Mouse (Mus musculus) forebrain, embryonic 13.5 days (tissue): Measurements from ENCODE around the gene Suz12. TPM values are rescaled to one million over a fixed set of nuclear protein-coding genes. Genes with fewer than 3 reads are reported as not detected.
A peak's percentile ranks its signal among the peaks of the same experiment; 100 is the strongest.
"Not testable (repeated sequence)": the region's sequence is repeated elsewhere in the genome, so short reads cannot be mapped to it uniquely, and the experiment has no call there.

Experiments
- ATAC-seq: fragments of 200-750 bp; cut with Nextera tagmentation; 2 replicates; pipeline ENCODE4 v1.8.0; 2017
- H3K27ac ChIP-seq: fragments of 300-500 bp; sonication (generic); 2 replicates; pipeline ENCODE4 v1.5.1; 2015; ENCODE audit warnings: inconsistent platforms, mild to moderate bottlenecking, moderate library complexity
- H3K27me3 ChIP-seq: fragments of 300-500 bp; sonication (generic); 2 replicates; pipeline ENCODE4 v1.6.1; 2015; ENCODE audit warnings: mild to moderate bottlenecking, inconsistent platforms
- H3K36me3 ChIP-seq: fragments of 300-500 bp; sonication (generic); 2 replicates; pipeline ENCODE4 v1.6.1; 2015; ENCODE audit warnings: mild to moderate bottlenecking, inconsistent platforms; ENCODE audit not compliant: poor library complexity, severe bottlenecking
- H3K4me1 ChIP-seq: fragments of 300-500 bp; sonication (generic); 2 replicates; pipeline ENCODE4 v1.6.1; 2015; ENCODE audit warnings: inconsistent platforms
- H3K4me2 ChIP-seq: fragments of 300-500 bp; sonication (generic); 2 replicates; pipeline ENCODE4 v1.6.1; 2015; ENCODE audit warnings: inconsistent platforms, mild to moderate bottlenecking, moderate library complexity
- H3K4me3 ChIP-seq: fragments of 300-500 bp; sonication (generic); 2 replicates; pipeline ENCODE4 v1.5.1; 2015; ENCODE audit warnings: mild to moderate bottlenecking, inconsistent platforms
- H3K9ac ChIP-seq: fragments of 300-500 bp; sonication (generic); 2 replicates; pipeline ENCODE4 v1.6.1; 2015; ENCODE audit warnings: mild to moderate bottlenecking, inconsistent platforms
- H3K9me3 ChIP-seq: fragments of 300-500 bp; sonication (generic); replicated peaks from 2 replicates; pipeline ENCODE4 v1.6.1; 2016; ENCODE audit warnings: inconsistent platforms
- WGBS: fragments of 180-500 bp; shearing (Covaris S2); methylation state at CpG from one replicate; pipeline ENCODE4 v1.1.7; 2015; 5-methylcytosine and 5-hydroxymethylcytosine counted together
- polyA plus RNA-seq: library from polyadenylated mRNA; unstranded; fragments of >200 nt; fragmentation: Nextera tagmentation; extraction: Ambion mirVana; gene quantifications from 2 replicates; pipeline ENCODE4 v1.2.1, GENCODE M21; 2015

Gene Suz12
- polyA plus RNA-seq, 1 experiment from 2014 or later, result 33.3 TPM

GRCm38 (mm10) chr11:80054659-80055058 is 61.8 kb downstream of the Suz12 start:
- Histone ChIP-seq H3K4me2 (no peak overlapping the region), H3K36me3 (peaks cover 48% of the 10 kb centered on the region), H3K9ac (no peak overlapping the region), H3K4me3 (no peak overlapping the region), H3K9me3 (no peaks in the 10 kb centered on the region), H3K4me1 (no peaks in the 10 kb centered on the region), H3K27ac (no peak overlapping the region), H3K27me3 (no peaks in the 10 kb centered on the region)
- 78% methylated on average over 4 of the region's 4 CpGs for WGBS
- no peak for ATAC-seq

- 91% methylated on average over 9 of the region's 9 CpGs for WGBS
- ATAC-seq, result no peak
- H3K36me3 ChIP-seq, result peaks cover 54% of the 10 kb centered on the region
These were observed 63.2 kb downstream of the Suz12 start for GRCm38 (mm10) chr11:80056141-80056540.

GRCm38 (mm10) chr11:80062159-80062558 is 69.3 kb downstream of the Suz12 start:
- Histone ChIP-seq H3K36me3 (peaks cover 17% of the 10 kb centered on the region), H3K4me2 (no peak overlapping the region), H3K27me3 (no peaks in the 10 kb centered on the region), H3K4me1 (0 out of 2 replicates have a peak, but pooled peaks cover 3% of the 10 kb centered on the region), H3K9me3 (no peaks in the 10 kb centered on the region), H3K27ac (peak overlapping the region; percentile 44; the same call in 1 of the 2 replicates), H3K9ac (no peak overlapping the region), H3K4me3 (no peak overlapping the region)
- ATAC-seq, result no peak
- 27% methylated on average over 4 of the region's 4 CpGs for WGBS

More at GRCm38 (mm10) chr11:80056141-80056540, 63.2 kb downstream of the Suz12 start:
- Histone ChIP-seq H3K27me3 (no peaks in the 10 kb centered on the region), H3K4me1 (no peaks in the 10 kb centered on the region), H3K9ac (no peak overlapping the region), H3K9me3 (no peaks in the 10 kb centered on the region), H3K27ac (no peak overlapping the region), H3K4me2 (no peak overlapping the region), H3K4me3 (no peak overlapping the region)

- not testable (repeated sequence) for H3K9me3 ChIP-seq, H3K9ac ChIP-seq
These were observed 73.5 kb downstream of the Suz12 start for GRCm38 (mm10) chr11:80066373-80066772.

GRCm38 (mm10) chr11:80067558-80067957 is 74.7 kb downstream of the Suz12 start:
- Histone ChIP-seq H3K4me1 (0 out of 2 replicates have a peak, but pooled peaks cover 2% of the 10 kb centered on the region), H3K4me3 (no peak overlapping the region), H3K9ac (no peak overlapping the region), H3K4me2 (no peak overlapping the region), H3K9me3 (no peaks in the 10 kb centered on the region), H3K27me3 (no peaks in the 10 kb centered on the region), H3K27ac (no peak overlapping the region), H3K36me3 (no peaks in the 10 kb centered on the region)
- WGBS, result 95% methylated on average over 5 of the region's 5 CpGs
- no peak for ATAC-seq

More at GRCm38 (mm10) chr11:80066373-80066772, 73.5 kb downstream of the Suz12 start:
- not testable (repeated sequence) for H3K27ac ChIP-seq, H3K4me1 ChIP-seq, H3K27me3 ChIP-seq, H3K4me2 ChIP-seq, H3K4me3 ChIP-seq, ATAC-seq, H3K36me3 ChIP-seq
- WGBS, result 89% methylated on average over 4 of the region's 4 CpGs

GRCm38 (mm10) chr11:80069815-80070214 is 76.9 kb downstream of the Suz12 start:
- Histone ChIP-seq H3K36me3 (no peaks in the 10 kb centered on the region), H3K9ac (no peak overlapping the region), H3K4me2 (no peak overlapping the region), H3K27me3 (no peaks in the 10 kb centered on the region), H3K4me3 (no peak overlapping the region), H3K9me3 (no peaks in the 10 kb centered on the region), H3K27ac (no peak overlapping the region), H3K4me1 (0 out of 2 replicates have a peak, but pooled peaks cover 2% of the 10 kb centered on the region)
- no peak for ATAC-seq
- WGBS, result 70% methylated on average over 3 of the region's 3 CpGs

- Histone ChIP-seq H3K4me2 (no peak overlapping the region), H3K27me3 (no peaks in the 10 kb centered on the region), H3K4me3 (no peak overlapping the region), H3K27ac (no peak overlapping the region), H3K9me3 (no peaks in the 10 kb centered on the region), H3K4me1 (0 out of 2 replicates have a peak, but pooled peaks cover 2% of the 10 kb centered on the region), H3K9ac (no peak overlapping the region), H3K36me3 (no peaks in the 10 kb centered on the region)
- WGBS, result 93% methylated on average over 2 of the region's 2 CpGs
- no peak for ATAC-seq
These were observed 78.1 kb downstream of the Suz12 start for GRCm38 (mm10) chr11:80071039-80071438.

- Histone ChIP-seq H3K4me3 (no peak overlapping the region), H3K4me1 (0 out of 2 replicates have a peak, but pooled peaks cover 2% of the 10 kb centered on the region), H3K27ac (no peak overlapping the region), H3K36me3 (no peaks in the 10 kb centered on the region), H3K9me3 (no peaks in the 10 kb centered on the region), H3K4me2 (no peak overlapping the region), H3K27me3 (no peaks in the 10 kb centered on the region), H3K9ac (no peak overlapping the region)
- ATAC-seq, result no peak
- WGBS, result 93% methylated on average over 3 of the region's 3 CpGs
These were observed 79.5 kb downstream of the Suz12 start for GRCm38 (mm10) chr11:80072365-80072764.

GRCm38 (mm10) chr11:80075608-80076277 is 82.8 kb downstream of the Suz12 start:
- H3K9me3 ChIP-seq, result no peaks in the 10 kb centered on the region
- ATAC-seq, result no peak
- no peak overlapping the region for H3K27ac ChIP-seq
- H3K4me1 ChIP-seq, result peaks cover 9% of the 10 kb centered on the region
- H3K27me3 ChIP-seq, result no peaks in the 10 kb centered on the region
- H3K4me3 ChIP-seq, result no peak overlapping the region
- 96% methylated on average over 5 of the region's 5 CpGs for WGBS
- H3K4me2 ChIP-seq, result no peak overlapping the region
- H3K36me3 ChIP-seq, result no peaks in the 10 kb centered on the region
- H3K9ac ChIP-seq, result no peak overlapping the region

GRCm38 (mm10) chr11:80077784-80078545 is 85.1 kb downstream of the Suz12 start:
- no peaks in the 10 kb centered on the region for H3K36me3 ChIP-seq
- no peak overlapping the region; the same call in 1 of the 2 replicates for H3K4me2 ChIP-seq
- H3K4me1 ChIP-seq, result peaks cover 16% of the 10 kb centered on the region
- no peak overlapping the region for H3K27ac ChIP-seq
- no peaks in the 10 kb centered on the region for H3K9me3 ChIP-seq
- ATAC-seq, result no peak
- H3K4me3 ChIP-seq, result no peak overlapping the region
- 61% methylated on average over 13 of the region's 14 CpGs for WGBS
- no peaks in the 10 kb centered on the region for H3K27me3 ChIP-seq
- H3K9ac ChIP-seq, result no peak overlapping the region

- no peaks in the 10 kb centered on the region for H3K36me3 ChIP-seq
- peaks cover 16% of the 10 kb centered on the region for H3K4me1 ChIP-seq
- no peaks in the 10 kb centered on the region for H3K9me3 ChIP-seq
- no peak overlapping the region for H3K4me2 ChIP-seq
- H3K9ac ChIP-seq, result no peak overlapping the region
- no peak for ATAC-seq
- H3K27me3 ChIP-seq, result no peaks in the 10 kb centered on the region
- no peak overlapping the region for H3K4me3 ChIP-seq
- 35% methylated on average over 1 of the region's 1 CpGs for WGBS
- no peak overlapping the region for H3K27ac ChIP-seq
These were observed 85.9 kb downstream of the Suz12 start for GRCm38 (mm10) chr11:80078831-80079230.

- H3K4me1 ChIP-seq, result peaks cover 16% of the 10 kb centered on the region
- H3K9ac ChIP-seq, result peak overlapping the region; percentile 94
- H3K27ac ChIP-seq, result no peak overlapping the region
- WGBS, result 75% methylated on average over 6 of the region's 6 CpGs
- no peaks in the 10 kb centered on the region for H3K36me3 ChIP-seq
- no peaks in the 10 kb centered on the region for H3K9me3 ChIP-seq
- H3K4me3 ChIP-seq, result peak overlapping the region; percentile 90
- H3K27me3 ChIP-seq, result no peaks in the 10 kb centered on the region
- H3K4me2 ChIP-seq, result peak overlapping the region; percentile 82
- ATAC-seq, result no peak
These were observed 86.8 kb downstream of the Suz12 start for GRCm38 (mm10) chr11:80079751-80080150.
